10 mouse cellular contexts compared by ENCODE assay signal in genomic region chr4:33734923-33735322, GRCm38 (mm10).
DNase-seq lines count a peak whose midpoint lies in the region; ATAC-seq and TF ChIP-seq lines count a peak whose summit lies in the region.
"Had no signal": no experiment of that assay in that cellular context is flagged by ENCODE, and none has a peak within 500 bp of the region (broad histone marks: within the 10 kb centered on the region; RNA-seq: fewer than 3 reads in every experiment).

No protein-coding gene starts in this region.

- DNase-seq in layer of hippocampus, postnatal 10 days (ENCODE audit: low spot score in 2 of 2): peak; percentile 30 to 45
- no peak for DNase-seq in layer of hippocampus, adult 9-10 months (ENCODE audit: low spot score)
- DNase-seq in cerebellum, adult 9-10 months: peak; percentile 40
- no peak for DNase-seq in heart, postnatal 0 days (ENCODE audit: low spot score)
- peak; percentile 28 for DNase-seq in lung, postnatal 25 days (ENCODE audit: low spot score)
- DNase-seq in liver, postnatal 0 days: no peak

- H3K4me1 ChIP-seq in heart, postnatal 0 days (ENCODE audit: control insufficient read depth, insufficient read depth): no peaks in the 10 kb centered on the region
- no peaks in the 10 kb centered on the region for H3K4me1 ChIP-seq in liver, postnatal 0 days (ENCODE audit: insufficient read depth)
- H3K4me1 ChIP-seq: embryonic facial prominence, embryonic 13.5 days had no signal

- no peaks in the 10 kb centered on the region for H3K36me3 ChIP-seq in heart, postnatal 0 days (replicated peaks; ENCODE audit: control insufficient read depth, insufficient read depth, low read length)
- H3K36me3 ChIP-seq in liver, postnatal 0 days (replicated peaks; ENCODE audit: insufficient read depth, low read length): no peaks in the 10 kb centered on the region
- H3K36me3 ChIP-seq: embryonic facial prominence, embryonic 13.5 days; limb, embryonic 12.5 days had no signal

- H3K9ac ChIP-seq in heart, postnatal 0 days (replicated peaks; ENCODE audit: low read depth, low read length): no peak overlapping the region
- H3K9ac ChIP-seq in liver, postnatal 0 days (replicated peaks): no peak overlapping the region
- H3K9ac ChIP-seq: embryonic facial prominence, embryonic 13.5 days; limb, embryonic 12.5 days had no signal

- WGBS in heart, postnatal 0 days: 20% methylated on average over 8 of the region's 8 CpGs
- 46% methylated on average over 8 of the region's 8 CpGs for WGBS in liver, postnatal 0 days (ENCODE audit: insufficient replicate concordance)

- TF ChIP-seq EP300 in heart, postnatal 0 days (IDR thresholded peaks at IDR 0.05; ENCODE audit: low read depth): no peak
- TF ChIP-seq EP300 in liver, postnatal 0 days (IDR thresholded peaks at IDR 0.05; ENCODE audit: low read depth): no peak

- ATAC-seq in heart, postnatal 0 days (ENCODE audit: insufficient read depth, low read depth): 0 out of 2 replicates have a peak, but pooled peaks have one; percentile 51
- ATAC-seq in inflammation-experienced regulatory T-cells, adult 6 months: no peak
- ATAC-seq in liver, postnatal 0 days: no peak
- ATAC-seq in megakaryocyte-erythroid progenitor cell, adult 5-6 weeks (replicated peaks; ENCODE audit: low FRiP score, low TSS enrichment, poor library complexity, severe bottlenecking): no peak

- no peak overlapping the region for H3K4me3 ChIP-seq in heart, postnatal 0 days (ENCODE audit: low read depth, low read length)
- H3K4me3 ChIP-seq in liver, postnatal 0 days (ENCODE audit: low read depth, low read length): no peak overlapping the region
- H3K4me3 ChIP-seq: embryonic facial prominence, embryonic 13.5 days; limb, embryonic 12.5 days had no signal

- no peak overlapping the region for H3K27ac ChIP-seq in heart, postnatal 0 days (ENCODE audit: low read depth)
- H3K27ac ChIP-seq in liver, postnatal 0 days (ENCODE audit: low read depth): no peak overlapping the region
- H3K27ac ChIP-seq: embryonic facial prominence, embryonic 13.5 days; limb, embryonic 12.5 days had no signal

- peak overlapping the region; percentile 16 for H3K4me2 ChIP-seq in heart, postnatal 0 days (ENCODE audit: low read depth, low read length)
- no peak overlapping the region for H3K4me2 ChIP-seq in liver, postnatal 0 days (ENCODE audit: low read depth, low read length)
- H3K4me2 ChIP-seq: embryonic facial prominence, embryonic 13.5 days; limb, embryonic 12.5 days had no signal

- H3K9me3 ChIP-seq in heart, postnatal 0 days (replicated peaks; ENCODE audit: control insufficient read depth, low read length): no peaks in the 10 kb centered on the region
- H3K9me3 ChIP-seq in liver, postnatal 0 days (ENCODE audit: low read length): no peaks in the 10 kb centered on the region
- H3K9me3 ChIP-seq: embryonic facial prominence, embryonic 13.5 days; limb, embryonic 12.5 days had no signal

- TF ChIP-seq CTCF in heart, postnatal 0 days (IDR thresholded peaks at IDR 0.05; ENCODE audit: low read depth): no peak
- no peak for TF ChIP-seq CTCF in liver, postnatal 0 days (IDR thresholded peaks at IDR 0.05; ENCODE audit: low read depth)

- H3K27me3 ChIP-seq in heart, postnatal 0 days (ENCODE audit: control insufficient read depth, insufficient read depth, low read length): no peaks in the 10 kb centered on the region
- H3K27me3 ChIP-seq in liver, postnatal 0 days (ENCODE audit: insufficient read depth, low read length): no peaks in the 10 kb centered on the region
- H3K27me3 ChIP-seq: embryonic facial prominence, embryonic 13.5 days; limb, embryonic 12.5 days had no signal

Comparison
In these comparisons a context has a peak if more than half of its experiments do, and no peak if none do; other contexts are left out.
1. DNase-seq: peak in layer of hippocampus, postnatal 10 days (2 of 2), cerebellum, adult 9-10 months (single experiment) and lung, postnatal 25 days (single experiment); none in layer of hippocampus, adult 9-10 months (single experiment), heart, postnatal 0 days (single experiment) and liver, postnatal 0 days (single experiment).